Mouse (Mus musculus): Measurements from ENCODE around the gene Tubb2b. TPM values are rescaled to one million over a fixed set of nuclear protein-coding genes. Genes with fewer than 3 reads are reported as not detected.

Gene Tubb2b
- 0.25 TPM in 1 of 2 replicates, not detected in the other for total RNA-seq (2017)

GRCm38 (mm10) chr13:34130226-34130731 lies at the start of gene Tubb2b:
Tubb2b (minus strand) TSS chr13:34130466.
- ATAC-seq (replicated peaks in 1 of 2; ENCODE audit: insufficient read depth in 1 of 2, low FRiP score in 2 of 2, low TSS enrichment in 1 of 2, low read depth in 1 of 2, poor library complexity in 2 of 2, severe bottlenecking in 2 of 2): peak; percentile 39 to 54; a peak in 3 of 4 replicates

GRCm38 (mm10) chr13:34174025-34174424 lies 43.8 kb upstream of the Tubb2b start:
- no peak for ATAC-seq (replicated peaks in 1 of 2; ENCODE audit: insufficient read depth in 1 of 2, low FRiP score in 2 of 2, low TSS enrichment in 1 of 2, low read depth in 1 of 2, poor library complexity in 2 of 2, severe bottlenecking in 2 of 2)

GRCm38 (mm10) chr13:34163304-34163975 lies 33.2 kb upstream of the Tubb2b start:
- peak; percentile 11 to 20; a peak in 2 of 4 replicates for ATAC-seq (replicated peaks in 1 of 2; ENCODE audit: insufficient read depth in 1 of 2, low FRiP score in 2 of 2, low TSS enrichment in 1 of 2, low read depth in 1 of 2, poor library complexity in 2 of 2, severe bottlenecking in 2 of 2)

- peak; percentile 92 to 96 for ATAC-seq (replicated peaks in 1 of 2; ENCODE audit: insufficient read depth in 1 of 2, low FRiP score in 2 of 2, low TSS enrichment in 1 of 2, low read depth in 1 of 2, poor library complexity in 2 of 2, severe bottlenecking in 2 of 2)
Observed at GRCm38 (mm10) chr13:34162491-34163303, 32.4 kb upstream of the Tubb2b start, which contains the start of gene Psmg4. Psmg4 (plus strand) TSS chr13:34162964.

GRCm38 (mm10) chr13:34159926-34160325 lies 29.7 kb upstream of the Tubb2b start:
- ATAC-seq (replicated peaks in 1 of 2; ENCODE audit: insufficient read depth in 1 of 2, low FRiP score in 2 of 2, low TSS enrichment in 1 of 2, low read depth in 1 of 2, poor library complexity in 2 of 2, severe bottlenecking in 2 of 2): no peak

- ATAC-seq (replicated peaks in 1 of 2; ENCODE audit: insufficient read depth in 1 of 2, low FRiP score in 2 of 2, low TSS enrichment in 1 of 2, low read depth in 1 of 2, poor library complexity in 2 of 2, severe bottlenecking in 2 of 2): no peak
Observed at GRCm38 (mm10) chr13:34157596-34158157, 27.4 kb upstream of the Tubb2b start.

- no peak for ATAC-seq (replicated peaks in 1 of 2; ENCODE audit: insufficient read depth in 1 of 2, low FRiP score in 2 of 2, low TSS enrichment in 1 of 2, low read depth in 1 of 2, poor library complexity in 2 of 2, severe bottlenecking in 2 of 2)
Observed at GRCm38 (mm10) chr13:34156840-34157185, 26.5 kb upstream of the Tubb2b start.

GRCm38 (mm10) chr13:34156133-34156839 lies 26.0 kb upstream of the Tubb2b start:
- ATAC-seq (replicated peaks in 1 of 2; ENCODE audit: insufficient read depth in 1 of 2, low FRiP score in 2 of 2, low TSS enrichment in 1 of 2, low read depth in 1 of 2, poor library complexity in 2 of 2, severe bottlenecking in 2 of 2): no peak

GRCm38 (mm10) chr13:34154931-34155272 lies 24.6 kb upstream of the Tubb2b start:
- ATAC-seq (replicated peaks in 1 of 2; ENCODE audit: insufficient read depth in 1 of 2, low FRiP score in 2 of 2, low TSS enrichment in 1 of 2, low read depth in 1 of 2, poor library complexity in 2 of 2, severe bottlenecking in 2 of 2): 0 out of 4 replicates have a peak, but pooled peaks of 1 of the 2 experiments have one; percentile 35

- ATAC-seq (replicated peaks in 1 of 2; ENCODE audit: insufficient read depth in 1 of 2, low FRiP score in 2 of 2, low TSS enrichment in 1 of 2, low read depth in 1 of 2, poor library complexity in 2 of 2, severe bottlenecking in 2 of 2): peak; percentile 52 to 77
Observed at GRCm38 (mm10) chr13:34154217-34154930, 24.1 kb upstream of the Tubb2b start.

- ATAC-seq (replicated peaks in 1 of 2; ENCODE audit: insufficient read depth in 1 of 2, low FRiP score in 2 of 2, low TSS enrichment in 1 of 2, low read depth in 1 of 2, poor library complexity in 2 of 2, severe bottlenecking in 2 of 2): no peak
Observed at GRCm38 (mm10) chr13:34153254-34154011, 23.2 kb upstream of the Tubb2b start.

- ATAC-seq (replicated peaks in 1 of 2; ENCODE audit: insufficient read depth in 1 of 2, low FRiP score in 2 of 2, low TSS enrichment in 1 of 2, low read depth in 1 of 2, poor library complexity in 2 of 2, severe bottlenecking in 2 of 2): no peak
Observed at GRCm38 (mm10) chr13:34152695-34153094, 22.4 kb upstream of the Tubb2b start.

- no peak for ATAC-seq (replicated peaks in 1 of 2; ENCODE audit: insufficient read depth in 1 of 2, low FRiP score in 2 of 2, low TSS enrichment in 1 of 2, low read depth in 1 of 2, poor library complexity in 2 of 2, severe bottlenecking in 2 of 2)
Observed at GRCm38 (mm10) chr13:34151425-34151824, 21.2 kb upstream of the Tubb2b start.

GRCm38 (mm10) chr13:34150271-34151027 lies 20.2 kb upstream of the Tubb2b start:
- no peak for ATAC-seq (replicated peaks in 1 of 2; ENCODE audit: insufficient read depth in 1 of 2, low FRiP score in 2 of 2, low TSS enrichment in 1 of 2, low read depth in 1 of 2, poor library complexity in 2 of 2, severe bottlenecking in 2 of 2)

- ATAC-seq (replicated peaks in 1 of 2; ENCODE audit: insufficient read depth in 1 of 2, low FRiP score in 2 of 2, low TSS enrichment in 1 of 2, low read depth in 1 of 2, poor library complexity in 2 of 2, severe bottlenecking in 2 of 2): no peak
Observed at GRCm38 (mm10) chr13:34149463-34150176, 19.4 kb upstream of the Tubb2b start.

All from hematopoietic stem cell, adult 5-6 weeks (primary cell).